Mouse (Mus musculus): ENCODE measurements around the gene Sephs2.
"Not testable (repeated sequence)": the region's sequence is repeated elsewhere in the genome, so short reads cannot be mapped to it uniquely, and the experiment has no call there.

Sephs2 gene

DNA sequence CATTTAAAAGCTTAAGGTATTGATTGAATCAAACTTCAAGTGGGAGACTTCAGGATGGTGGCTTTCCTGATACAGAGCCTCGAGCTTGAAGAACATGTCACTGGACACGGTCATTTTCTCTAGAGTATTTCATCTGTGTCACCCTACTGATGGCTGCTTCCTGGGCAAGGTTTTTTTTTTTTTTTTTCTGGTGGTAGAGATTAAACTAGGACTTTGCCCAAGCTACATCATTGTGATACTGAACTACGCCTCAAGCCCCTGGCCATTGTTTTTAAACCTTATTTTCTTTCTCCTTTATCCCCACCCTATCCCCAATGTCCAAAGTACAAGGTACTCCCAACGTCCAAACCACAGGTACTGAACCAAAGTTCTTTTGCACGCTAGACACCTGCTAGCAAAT is 3.2 kb downstream of the Sephs2 start:
- DNase-seq (ENCODE audit: low spot score in 2 of 2), result no peak

DNA sequence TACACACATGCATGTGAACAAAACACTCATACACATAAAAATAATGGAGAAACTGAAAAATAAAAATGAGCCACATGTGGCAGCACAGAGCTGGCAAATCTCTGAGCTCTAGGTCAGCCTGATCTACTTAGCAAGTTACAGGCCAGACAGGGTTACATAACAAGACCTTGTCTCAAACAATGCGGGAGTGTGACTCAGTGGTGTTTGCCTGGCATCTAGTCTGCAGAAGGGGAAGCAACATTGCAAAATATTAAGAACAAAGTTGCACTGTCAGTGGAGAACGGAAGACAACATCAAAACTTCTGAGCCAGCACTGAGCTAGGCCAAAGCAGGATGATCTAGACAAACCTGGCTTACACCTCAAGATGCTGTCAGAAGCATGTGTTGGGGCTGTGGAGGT is 3.6 kb downstream of the Sephs2 start:
- no peak for DNase-seq (ENCODE audit: low spot score in 2 of 2)

DNA sequence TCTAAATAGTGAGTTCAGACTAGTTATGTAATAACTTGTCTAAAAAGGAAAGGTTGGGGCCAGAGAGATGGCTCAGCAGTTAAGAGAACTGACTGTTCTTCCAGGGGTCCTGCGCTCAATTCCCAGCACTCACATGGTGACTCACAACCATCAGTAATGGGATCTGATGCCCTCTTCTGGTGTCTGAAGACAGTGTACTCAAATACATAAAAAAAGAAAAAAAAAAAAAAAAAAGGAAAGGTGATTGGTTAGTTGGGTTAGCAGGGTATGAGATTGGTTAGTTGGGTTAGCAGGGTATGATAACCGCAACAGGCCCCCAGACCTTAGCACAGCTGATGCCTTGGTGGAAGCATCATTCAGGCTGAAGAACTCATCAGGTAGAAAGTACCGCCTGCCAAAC is 10.3 kb downstream of the Sephs2 start:
- no peak for DNase-seq (ENCODE audit: low spot score in 2 of 2)

DNA sequence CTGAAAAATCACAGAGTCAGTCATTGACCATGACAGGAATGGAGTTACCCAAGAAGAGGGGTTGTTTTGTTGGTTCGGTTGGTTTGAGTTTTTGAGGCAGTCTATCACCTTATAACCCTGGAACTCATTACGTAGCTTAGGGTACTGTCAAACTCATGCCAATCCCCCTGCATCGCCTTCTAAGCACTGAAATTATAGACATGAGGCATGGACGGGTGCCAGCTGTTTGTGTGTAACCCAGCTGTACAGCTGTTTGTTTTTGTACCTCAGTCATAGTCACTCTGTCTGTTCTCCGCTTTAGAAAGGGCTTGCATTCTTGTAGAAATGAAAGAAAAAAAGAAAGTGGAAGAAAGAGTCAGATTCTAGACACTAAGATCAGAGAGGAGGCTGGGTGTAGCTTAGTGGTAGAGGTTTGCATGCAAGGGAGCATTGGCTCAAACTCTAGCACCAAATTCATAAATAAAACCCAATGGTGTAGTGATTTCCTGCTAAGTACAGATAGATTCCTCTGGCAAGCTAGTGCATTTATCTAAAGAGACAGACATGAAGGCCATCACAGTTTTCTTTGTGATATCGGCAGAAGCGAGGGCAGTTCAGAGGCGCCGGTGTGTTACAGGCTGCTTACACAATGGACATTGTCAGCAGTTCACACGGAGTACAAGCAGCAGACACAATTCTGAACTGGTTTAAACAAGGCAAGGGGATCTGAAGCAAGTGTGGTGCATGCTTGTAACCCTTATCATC is 11.5 kb downstream of the Sephs2 start:
- DNase-seq (ENCODE audit: low spot score in 2 of 2), result no peak

DNA sequence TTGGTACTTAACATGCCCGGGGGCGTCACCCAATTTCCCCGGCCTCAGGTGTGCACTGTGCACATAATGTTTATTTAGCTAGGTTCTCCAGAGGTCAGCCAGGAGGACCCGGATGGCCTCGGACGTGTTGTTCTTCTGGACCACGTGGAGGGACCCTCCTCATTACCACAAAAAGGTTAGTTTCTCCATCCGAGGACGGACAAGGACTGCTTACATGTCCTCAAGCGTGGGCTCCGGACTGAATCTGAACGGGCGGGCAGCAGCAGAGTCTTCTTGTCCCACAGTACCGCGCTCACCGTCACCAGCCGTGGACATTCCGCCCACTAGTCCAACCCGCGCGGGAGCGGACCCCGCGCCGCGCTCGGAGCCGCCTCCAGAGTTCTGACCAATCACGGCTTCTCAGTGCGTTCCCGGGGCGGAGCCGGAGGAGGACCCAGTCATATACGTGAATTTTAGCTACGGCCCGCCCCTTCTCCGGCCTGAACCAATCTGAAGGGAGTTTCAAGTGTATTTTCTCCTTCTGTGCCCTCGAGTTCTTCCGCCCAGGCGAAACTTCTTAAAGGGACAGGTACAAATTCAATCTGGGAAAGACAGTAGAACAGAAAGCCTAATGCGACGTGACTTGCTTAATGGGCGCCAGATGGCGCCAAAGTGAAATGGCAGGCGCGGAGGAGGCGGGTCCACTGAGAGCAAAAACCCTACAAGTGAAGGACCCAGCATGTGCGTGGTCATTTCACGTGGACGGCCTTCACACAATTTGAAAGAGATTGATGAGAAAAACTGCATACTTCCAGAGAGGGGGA is 13.3 kb downstream of the Sephs2 start, which contains the start of gene Dctpp1:
TSS of gene Dctpp1 (minus strand) at position 401 of the 803 bp plus-strand sequence.
- peak; percentile 97 to 98 for DNase-seq (ENCODE audit: low spot score in 2 of 2)

DNA sequence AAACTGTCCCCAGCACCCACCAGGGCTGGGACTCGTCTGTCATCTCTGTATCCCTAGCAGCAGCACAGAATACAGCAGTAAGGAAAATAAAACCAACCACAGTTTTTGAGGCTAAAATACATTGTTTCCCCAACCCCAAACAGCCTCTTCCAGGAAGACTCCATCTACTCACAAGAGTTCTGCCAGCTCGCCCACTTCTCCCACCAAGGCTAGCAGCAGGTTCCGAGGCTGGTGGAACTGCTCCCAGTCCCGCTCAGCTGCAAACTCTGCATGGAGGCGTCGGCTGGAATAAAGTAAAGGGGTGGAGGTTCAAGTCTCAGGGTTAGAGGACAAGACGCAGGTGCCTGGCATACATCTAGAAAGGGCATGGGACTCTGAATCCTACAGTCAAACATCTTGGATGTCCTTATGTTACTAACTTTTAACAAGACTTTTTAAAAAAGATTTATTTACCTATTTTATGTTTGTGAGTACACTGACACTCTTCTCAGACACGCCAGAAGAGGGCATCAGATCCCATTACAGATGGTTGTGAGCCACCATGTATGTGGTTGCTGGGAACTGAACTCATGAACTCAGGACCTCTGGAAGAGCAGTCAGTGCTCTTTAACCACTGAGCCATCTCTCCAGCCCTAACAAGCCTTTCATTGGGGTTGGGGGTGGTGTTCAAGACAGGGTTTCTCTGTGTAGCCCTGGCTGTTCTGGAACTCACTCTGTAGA is 14.5 kb downstream of the Sephs2 start:
- no peak for DNase-seq (ENCODE audit: low spot score in 2 of 2)

DNA sequence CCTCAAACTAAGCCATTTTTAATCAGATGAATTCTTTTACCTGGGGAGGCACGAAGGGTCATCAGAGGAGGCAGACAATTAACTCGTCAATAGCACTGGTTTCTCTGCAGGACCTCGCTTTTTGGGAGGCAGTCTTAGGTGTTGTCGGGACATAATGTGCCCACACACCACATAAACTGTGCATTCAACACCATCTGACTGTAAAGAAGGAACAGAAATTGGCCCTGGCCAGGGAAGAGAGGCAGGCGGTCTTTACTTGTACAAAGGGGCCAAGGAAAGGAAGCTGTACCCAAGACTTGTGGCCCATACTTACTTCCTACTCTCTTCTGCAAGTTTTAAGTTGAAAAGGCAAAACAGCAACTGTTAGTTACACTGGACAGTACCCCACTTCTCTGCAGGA is 17.3 kb downstream of the Sephs2 start:
- DNase-seq (ENCODE audit: low spot score in 2 of 2), result no peak

DNA sequence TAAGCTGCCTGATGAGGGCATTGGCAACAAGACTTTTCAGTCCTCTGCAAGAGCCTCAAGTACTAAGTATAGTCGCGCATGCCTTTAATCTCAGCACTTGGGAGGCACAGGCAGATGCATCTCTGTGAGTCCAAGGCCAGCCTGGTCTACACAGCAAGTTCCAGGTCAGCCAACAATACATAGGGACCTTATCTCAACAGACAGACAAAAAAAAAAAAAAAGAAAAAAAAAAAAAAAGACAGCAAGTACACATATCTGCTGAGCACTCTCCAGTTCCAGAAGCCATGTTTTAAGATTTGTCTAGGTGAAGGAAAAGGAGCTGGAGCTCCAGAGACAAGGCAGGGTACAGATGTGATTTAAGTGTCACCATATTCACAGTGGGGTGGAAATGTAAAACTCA is 17.9 kb downstream of the Sephs2 start:
- no peak for DNase-seq (ENCODE audit: low spot score in 2 of 2)

DNA sequence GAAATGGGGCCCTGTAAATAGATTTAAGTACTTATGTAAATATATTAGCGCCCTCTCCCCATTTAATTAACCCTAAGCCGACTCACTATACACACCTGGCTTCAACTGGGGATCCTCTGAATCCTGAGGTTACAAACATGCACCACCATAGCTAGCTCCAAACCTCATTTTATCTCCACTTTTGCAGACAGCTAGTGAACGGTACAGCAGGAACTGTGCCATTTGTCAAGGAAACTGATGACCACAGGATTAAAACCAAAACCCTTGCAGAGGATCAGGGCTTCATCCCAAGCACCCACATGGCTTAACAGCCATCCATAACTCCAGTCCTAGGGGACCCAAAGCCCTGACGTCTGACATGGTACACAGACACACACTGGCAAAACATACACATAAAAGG is 18.8 kb downstream of the Sephs2 start:
- no peak for DNase-seq (ENCODE audit: low spot score in 2 of 2)

DNA sequence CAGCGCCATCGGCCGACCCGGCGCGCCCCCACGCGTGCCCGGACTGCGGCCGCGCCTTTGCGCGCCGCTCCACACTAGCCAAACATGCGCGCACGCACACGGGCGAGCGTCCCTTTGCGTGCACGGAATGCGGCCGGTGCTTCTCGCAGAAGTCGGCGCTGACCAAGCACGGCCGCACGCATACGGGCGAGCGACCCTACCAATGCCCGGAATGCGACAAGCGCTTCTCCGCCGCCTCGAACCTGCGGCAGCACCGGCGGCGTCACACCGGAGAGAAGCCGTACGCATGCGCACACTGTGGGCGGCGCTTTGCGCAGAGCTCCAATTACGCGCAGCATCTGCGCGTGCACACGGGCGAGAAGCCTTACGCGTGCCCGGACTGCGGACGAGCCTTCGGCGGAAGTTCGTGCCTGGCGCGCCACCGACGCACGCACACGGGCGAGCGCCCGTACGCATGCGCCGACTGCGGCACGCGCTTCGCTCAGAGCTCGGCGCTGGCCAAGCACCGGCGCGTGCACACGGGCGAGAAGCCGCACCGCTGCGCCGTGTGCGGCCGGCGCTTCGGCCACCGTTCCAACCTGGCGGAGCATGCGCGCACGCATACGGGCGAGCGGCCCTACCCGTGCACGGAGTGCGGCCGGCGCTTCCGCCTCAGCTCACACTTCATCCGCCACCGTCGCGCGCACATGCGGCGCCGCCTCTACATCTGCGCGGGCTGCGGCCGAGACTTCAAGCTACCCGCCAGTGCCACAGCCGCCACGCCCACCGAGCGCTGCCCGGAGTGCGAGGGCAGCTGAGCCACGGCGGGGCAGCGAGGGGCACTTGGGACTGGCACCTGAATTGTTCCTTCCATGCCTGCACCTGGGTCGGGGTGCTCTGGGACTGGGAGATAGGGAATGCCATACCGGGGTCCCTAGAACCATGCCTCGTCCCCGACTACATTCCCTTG is 19.8 kb downstream of the Sephs2 start:
- peak; percentile 91 to 95 for DNase-seq (ENCODE audit: low spot score in 2 of 2)

DNA sequence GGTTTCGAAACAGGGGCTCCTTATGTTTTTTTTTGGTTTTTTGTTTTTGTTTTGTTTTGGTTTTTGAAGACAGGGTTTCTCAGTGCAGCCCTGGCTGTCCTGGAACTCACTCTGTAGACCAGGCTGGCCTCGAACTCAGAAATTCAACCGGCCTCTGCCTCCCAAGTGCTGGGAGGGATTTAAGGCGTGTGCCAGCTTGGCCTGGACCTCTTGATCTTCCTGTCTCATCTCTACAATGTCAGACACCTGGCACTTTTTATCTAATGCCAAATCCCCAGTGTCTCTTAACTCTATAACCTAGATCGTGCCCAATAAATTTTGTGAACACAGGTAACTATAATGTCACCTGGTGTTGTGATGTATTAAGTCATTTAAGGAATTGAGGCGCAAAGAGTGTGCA is 20.5 kb downstream of the Sephs2 start:
- no peak for DNase-seq (ENCODE audit: low spot score in 2 of 2)

DNA sequence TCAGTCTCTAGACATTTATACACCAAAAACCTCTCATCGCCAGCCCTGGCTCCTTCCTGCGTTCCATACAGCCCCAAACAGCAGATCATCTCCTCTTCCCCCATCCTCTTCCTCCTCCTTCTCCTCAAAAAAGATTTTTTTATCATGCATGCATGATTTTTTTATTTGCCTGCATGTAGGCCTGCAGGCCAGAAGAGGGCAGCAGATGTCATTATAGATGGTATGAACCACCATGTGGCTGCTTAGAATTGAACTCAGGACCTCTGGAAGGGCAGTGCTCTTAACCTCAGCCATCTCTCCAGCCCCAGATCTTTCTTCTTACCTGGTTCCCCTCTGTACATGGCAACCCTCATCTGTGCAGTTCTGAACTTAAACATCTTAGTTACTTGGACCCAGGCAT is 21.4 kb downstream of the Sephs2 start:
- no peak for DNase-seq (ENCODE audit: low spot score in 2 of 2)

DNA sequence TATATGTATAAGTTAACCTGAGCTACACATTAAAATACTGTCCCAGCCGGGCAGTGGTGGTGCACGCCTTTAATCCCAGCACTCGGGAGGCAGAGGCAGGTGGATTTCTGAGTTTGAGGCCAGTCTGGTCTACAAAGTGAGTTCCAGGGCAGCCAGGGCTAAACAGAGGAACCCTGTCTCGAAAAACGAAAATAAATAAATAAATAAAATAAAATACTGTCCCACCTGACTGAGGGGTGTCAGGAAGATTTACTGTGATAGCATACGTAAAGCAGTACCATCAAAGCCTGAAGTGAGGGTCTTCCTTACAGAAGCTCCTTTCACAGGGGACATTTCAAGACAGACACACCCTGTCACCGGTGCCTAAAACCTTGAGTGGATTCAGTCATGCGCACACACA is 23.3 kb downstream of the Sephs2 start:
- not testable (repeated sequence) for DNase-seq (ENCODE audit: low spot score in 2 of 2)

DNA sequence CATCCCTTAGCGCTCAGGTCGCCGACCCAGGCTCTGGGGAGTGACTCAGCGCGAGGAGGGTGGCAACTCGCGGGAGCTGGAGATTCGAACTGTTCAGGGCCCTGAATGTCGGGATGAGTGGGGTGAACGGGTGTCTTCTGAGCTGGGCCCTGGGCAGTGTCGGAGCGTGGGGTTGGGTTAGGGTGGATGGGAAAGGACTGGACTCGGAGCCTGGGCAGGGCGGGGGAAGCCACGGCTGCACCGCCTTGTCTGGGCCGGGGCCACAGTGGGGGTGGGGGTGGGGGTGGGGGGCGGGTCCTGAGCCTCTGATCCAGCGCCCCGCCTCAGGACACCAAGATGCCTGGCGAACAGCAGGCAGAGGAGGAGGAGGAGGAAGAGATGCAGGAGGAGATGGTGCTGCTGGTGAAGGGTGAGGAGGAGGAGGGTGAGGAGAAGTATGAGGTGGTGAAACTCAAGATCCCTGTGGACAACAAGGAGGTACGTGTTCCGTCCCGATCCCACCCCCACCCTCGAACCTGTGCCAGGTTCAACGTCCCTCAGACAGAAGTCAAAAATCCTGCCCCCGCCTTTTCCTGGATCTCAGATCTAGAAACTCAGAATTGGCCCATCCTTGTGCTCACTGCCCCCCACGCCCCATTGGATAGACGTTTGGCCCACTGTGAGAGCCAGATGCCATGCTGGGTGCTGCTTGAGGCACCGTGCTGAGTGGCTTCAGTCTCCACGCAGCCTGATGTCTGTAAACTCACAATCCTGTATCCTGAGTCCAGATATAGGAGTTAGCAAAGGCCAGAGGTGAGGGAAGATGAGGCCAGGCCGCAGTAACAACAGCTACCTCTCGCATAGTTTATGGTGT is 29.0 kb downstream of the Sephs2 start:
- DNase-seq (ENCODE audit: low spot score in 2 of 2), result no peak

DNA sequence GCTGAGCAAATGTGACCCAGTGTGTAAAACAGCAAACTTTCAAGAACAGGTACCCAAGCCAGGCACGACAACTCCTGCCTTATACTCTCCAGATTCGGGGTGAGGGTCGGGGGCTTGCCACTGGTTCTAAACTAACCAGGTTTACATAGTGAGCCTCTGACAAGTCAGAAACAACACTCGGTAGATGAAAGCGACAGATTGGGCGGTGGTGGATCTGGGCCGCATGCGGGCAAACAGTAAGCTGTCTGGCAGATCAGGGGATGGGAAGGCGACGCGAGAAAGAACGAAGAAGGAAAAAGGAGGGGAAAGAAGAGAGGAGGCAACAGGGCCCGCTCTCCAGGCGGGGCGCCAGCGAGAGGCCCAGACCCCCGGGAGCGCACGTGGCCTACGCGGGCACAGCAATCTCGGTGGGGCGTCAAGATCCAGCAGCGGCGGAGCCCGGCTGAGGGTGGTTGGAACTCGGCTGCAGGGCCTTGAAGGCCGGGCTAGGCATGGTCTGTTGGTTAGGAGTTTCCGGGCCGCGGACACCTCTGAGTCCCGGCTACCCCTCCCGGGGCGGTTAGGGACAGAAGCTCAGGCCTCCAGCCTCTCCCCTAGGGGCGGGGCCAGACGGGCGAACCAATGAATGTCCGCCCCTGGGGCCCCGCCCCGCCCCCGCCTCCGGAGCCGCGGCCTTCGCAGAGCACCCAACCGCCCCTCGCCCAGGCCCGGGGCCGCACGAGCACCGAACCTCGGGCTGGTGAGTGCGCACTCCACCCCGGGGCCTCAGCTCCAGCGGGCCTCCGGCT is 29.8 kb downstream of the Sephs2 start, which contains the start of gene Zfp771:
TSS of gene Zfp771 (plus strand) at position 405 of the 788 bp plus-strand sequence.
- peak; percentile 93 for DNase-seq (ENCODE audit: low spot score in 2 of 2)

DNA sequence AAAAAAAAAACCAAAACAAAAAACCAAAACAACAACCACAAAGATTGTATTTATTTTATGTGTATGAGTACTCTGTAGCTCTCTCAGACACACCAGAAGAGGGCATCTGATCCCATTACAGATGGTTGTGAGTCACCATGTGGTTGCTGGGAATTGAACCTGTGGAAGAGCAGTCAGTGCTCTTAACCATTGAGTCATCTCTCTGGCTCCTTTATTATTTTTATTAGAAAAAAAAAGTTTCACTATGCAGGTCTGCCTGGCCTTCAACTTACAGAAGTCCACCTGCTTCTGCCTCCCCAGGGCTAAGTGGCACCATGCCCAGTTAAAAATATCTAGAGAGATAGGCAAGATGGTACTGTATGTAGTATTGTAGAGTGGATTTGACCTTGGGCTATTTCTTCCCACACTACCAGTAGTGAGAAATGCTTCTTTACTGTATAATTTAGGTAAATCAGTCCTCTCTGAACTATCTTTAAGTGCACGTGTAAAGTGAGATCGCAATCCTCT is 30.4 kb downstream of the Sephs2 start:
- no peak for DNase-seq (ENCODE audit: low spot score in 2 of 2)

DNA sequence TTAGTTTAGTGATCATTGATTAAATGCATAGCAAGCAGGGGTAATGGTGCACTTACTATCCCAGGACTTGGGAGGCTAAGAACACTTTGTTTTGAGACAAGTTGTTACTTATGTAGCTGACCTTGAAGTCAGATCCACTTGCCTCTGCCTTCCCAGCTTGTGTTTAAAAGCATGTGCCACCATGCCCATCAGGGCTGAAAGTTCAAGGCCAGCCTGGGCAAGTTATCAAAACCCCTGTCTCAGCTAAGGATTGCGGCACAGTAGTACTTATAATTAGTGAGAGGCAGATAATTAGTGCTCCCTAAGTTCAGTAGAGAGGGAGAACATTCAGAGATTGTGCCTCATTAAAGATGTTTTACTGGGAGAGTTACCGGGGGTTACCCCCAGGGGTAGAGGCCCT is 39.1 kb downstream of the Sephs2 start:
- no peak for DNase-seq (ENCODE audit: low spot score in 2 of 2)

DNA sequence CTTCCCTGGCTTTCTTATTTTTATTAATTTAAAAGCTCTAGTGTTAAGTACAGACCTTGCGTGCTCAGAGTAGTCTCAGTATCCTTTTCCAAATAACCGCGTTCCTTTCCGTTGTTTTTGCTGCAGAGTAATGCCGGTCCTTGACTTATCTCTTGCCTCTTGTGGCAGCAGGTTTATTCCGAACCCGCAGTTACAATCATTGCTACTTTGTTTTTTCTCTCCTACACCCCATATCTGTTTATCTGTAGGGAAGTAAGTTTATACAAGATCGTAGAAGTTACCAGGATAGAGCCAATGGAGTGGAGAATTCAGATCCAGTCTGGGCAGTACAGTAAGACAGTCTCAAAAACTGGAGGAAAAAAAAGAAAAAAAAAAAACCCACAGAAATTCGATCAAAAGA is 40.1 kb downstream of the Sephs2 start:
- DNase-seq (ENCODE audit: low spot score in 2 of 2), result no peak

DNA sequence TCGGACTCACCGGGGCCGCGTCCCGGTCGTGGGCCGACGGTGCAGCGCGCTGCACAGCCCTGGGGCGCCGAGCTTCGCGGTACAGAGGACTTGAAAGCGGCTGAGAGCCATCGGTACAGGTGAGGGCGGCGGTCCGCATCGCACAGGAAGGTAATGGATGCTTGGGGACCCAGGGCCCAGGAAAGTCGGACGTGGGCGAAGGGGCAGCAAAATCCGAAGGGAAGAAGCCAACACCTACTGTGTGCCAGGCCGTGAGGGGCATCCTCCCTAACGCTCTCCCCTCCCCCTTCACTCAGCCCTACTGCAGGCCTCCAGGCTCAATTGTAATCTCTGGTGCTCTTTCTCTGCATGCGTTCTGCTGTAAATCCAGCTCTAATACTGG is 40.5 kb downstream of the Sephs2 start:
- DNase-seq (ENCODE audit: low spot score in 2 of 2), result no peak

Data from frontal cortex, postnatal 10 days (tissue).